Mouse (Mus musculus) left cerebral cortex, postnatal 14 days (tissue): Measurements from ENCODE around the gene Epop. TPM values are rescaled to one million over a fixed set of nuclear protein-coding genes. Genes with fewer than 3 reads are reported as not detected.
"Not testable (repeated sequence)": the region's sequence is repeated elsewhere in the genome, so short reads cannot be mapped to it uniquely, and the experiment has no call there.

Source experiments
- DNase-seq, 2 experiments: peaks; one replicate each; pipeline ENCODE4 v3.0.0; 2021 to 2022; ENCODE audit warnings: low spot score in 2 of 2, mixed read lengths in 1 of 2
- intact Hi-C: fragments of 180-260 bp; cut with DNase I; formaldehyde crosslinking; loops from one replicate; pipeline ENCODE4 v1.15.1; 2025
- total RNA-seq, 2 experiments: library from RNA; stranded (reverse); gene quantifications; 2 replicates each; pipeline ENCODE4 v1.2.3; 2021

Gene Epop
- total RNA-seq, 2 experiments from 2014 or later, result 34.7 to 37.7 TPM

GRCm38 (mm10) chr11:97662207-97662892 lies 32.8 kb upstream of the Epop start:
- intact Hi-C loops, result no loop called here
- no peak for DNase-seq

GRCm38 (mm10) chr11:97661648-97662133 lies 32.2 kb upstream of the Epop start:
- intact Hi-C loops, result loop anchor here (2.0 kb wide), 1 partner anchor 37 kb away; no protein-coding TSS in a partner anchor

GRCm38 (mm10) chr11:97660734-97661647 lies 31.5 kb upstream of the Epop start:
- DNase-seq, result no peak
- intact Hi-C loops, result loop anchor here (2.0 kb wide), 1 partner anchor 38 kb away; no protein-coding TSS in a partner anchor

More at GRCm38 (mm10) chr11:97661648-97662133, 32.2 kb upstream of the Epop start:
- no peak for DNase-seq

GRCm38 (mm10) chr11:97659990-97660714 lies 30.6 kb upstream of the Epop start:
- DNase-seq, result peak in 1 of 2 experiments; percentile 69
- intact Hi-C loops, result loop anchor here (2.0 kb wide), 1 partner anchor 39 kb away; no protein-coding TSS in a partner anchor

- intact Hi-C loops, result no loop called here
- no peak for DNase-seq
Measured at GRCm38 (mm10) chr11:97659267-97659989, 29.9 kb upstream of the Epop start.

GRCm38 (mm10) chr11:97658751-97659266 lies 29.3 kb upstream of the Epop start:
- intact Hi-C loops, result no loop called here

GRCm38 (mm10) chr11:97657967-97658366 lies 28.5 kb upstream of the Epop start:
- intact Hi-C loops, result not testable (repeated sequence)

More at GRCm38 (mm10) chr11:97658751-97659266, 29.3 kb upstream of the Epop start:
- no peak for DNase-seq

GRCm38 (mm10) chr11:97657184-97657945 lies 27.9 kb upstream of the Epop start:
- no peak for DNase-seq
- intact Hi-C loops, result no loop called here

More at GRCm38 (mm10) chr11:97657967-97658366, 28.5 kb upstream of the Epop start:
- DNase-seq, result not testable (repeated sequence)

- DNase-seq, result no peak
- intact Hi-C loops, result no loop called here
Measured at GRCm38 (mm10) chr11:97656269-97656971, 26.9 kb upstream of the Epop start.

GRCm38 (mm10) chr11:97654210-97654609 lies 24.7 kb upstream of the Epop start:
- intact Hi-C loops, result no loop called here
- DNase-seq, result no peak

- intact Hi-C loops, DNase-seq: not testable (repeated sequence)
Measured at GRCm38 (mm10) chr11:97653376-97653775, 23.9 kb upstream of the Epop start.

GRCm38 (mm10) chr11:97650341-97650740 lies 20.8 kb upstream of the Epop start:
- intact Hi-C loops, result no loop called here
- no peak for DNase-seq

GRCm38 (mm10) chr11:97648541-97648940 lies 19.0 kb upstream of the Epop start:
- DNase-seq, intact Hi-C loops: not testable (repeated sequence)

GRCm38 (mm10) chr11:97644834-97645233 lies 15.3 kb upstream of the Epop start:
- DNase-seq, result peak in 1 of 2 experiments; percentile 62
- intact Hi-C loops, result loop anchor here (5.0 kb wide), 1 partner anchor 42 kb away; the partner anchor contains the start of gene Cisd3

GRCm38 (mm10) chr11:97643380-97644055 lies 14.0 kb upstream of the Epop start:
- intact Hi-C loops, result loop anchor here (5.0 kb wide), 1 partner anchor 44 kb away; the partner anchor contains the start of gene Cisd3
- no peak for DNase-seq

- intact Hi-C loops, result loop anchor here (5.0 kb wide), 1 partner anchor 45 kb away; the partner anchor contains the start of gene Cisd3
- no peak for DNase-seq
Measured at GRCm38 (mm10) chr11:97642746-97643145, 13.2 kb upstream of the Epop start.
